Mouse (Mus musculus): ENCODE data around the gene Ccdc106.
"Not testable (repeated sequence)": the region's sequence is repeated elsewhere in the genome, so short reads cannot be mapped to it uniquely, and the experiment has no call there.

Gene Ccdc106

GRCm38 (mm10) chr7:5020000-5020681 lies at the start of gene Ccdc106, which contains the start of gene Zfp865:
Gene Ccdc106, plus strand, starts transcription at chr7:5020553.
Gene Zfp865, plus strand, starts transcription at chr7:5020376.
- DNase-seq = peak; percentile 100

GRCm38 (mm10) chr7:4971068-4971467 lies 49.3 kb upstream of the Ccdc106 start, which contains the start of gene Sbk3:
Gene Sbk3, minus strand, starts transcription at chr7:4971168.
- DNase-seq = no peak

- no peak for DNase-seq
These were observed 48.6 kb upstream of the Ccdc106 start for GRCm38 (mm10) chr7:4971710-4972109.

- DNase-seq = no peak
These were observed 47.9 kb upstream of the Ccdc106 start for GRCm38 (mm10) chr7:4972321-4973047.

- DNase-seq = no peak
These were observed 44.9 kb upstream of the Ccdc106 start for GRCm38 (mm10) chr7:4975455-4975854.

GRCm38 (mm10) chr7:4976832-4977231 lies 43.5 kb upstream of the Ccdc106 start:
- DNase-seq = no peak

GRCm38 (mm10) chr7:4988250-4988649 lies 32.1 kb upstream of the Ccdc106 start:
- DNase-seq = no peak

GRCm38 (mm10) chr7:4993347-4993998 lies 26.9 kb upstream of the Ccdc106 start:
- no peak for DNase-seq

- no peak for DNase-seq
These were observed 26.2 kb upstream of the Ccdc106 start for GRCm38 (mm10) chr7:4993999-4994788.

- no peak for DNase-seq
These were observed 24.9 kb upstream of the Ccdc106 start for GRCm38 (mm10) chr7:4995268-4996002.

GRCm38 (mm10) chr7:4996003-4996895 lies 24.1 kb upstream of the Ccdc106 start, which contains the start of gene Zfp579:
Gene Zfp579, minus strand, starts transcription at chr7:4996158.
- DNase-seq = peak; percentile 92

GRCm38 (mm10) chr7:4996934-4997333 lies 23.4 kb upstream of the Ccdc106 start:
- DNase-seq = no peak

GRCm38 (mm10) chr7:4999876-5000275 lies 20.5 kb upstream of the Ccdc106 start:
- no peak for DNase-seq

- DNase-seq = not testable (repeated sequence)
These were observed 17.5 kb upstream of the Ccdc106 start for GRCm38 (mm10) chr7:5002876-5003275.

- no peak for DNase-seq
These were observed 12.1 kb upstream of the Ccdc106 start for GRCm38 (mm10) chr7:5008229-5008628.

GRCm38 (mm10) chr7:5012681-5013513 lies 7.5 kb upstream of the Ccdc106 start:
- DNase-seq = no peak

GRCm38 (mm10) chr7:5014251-5015117 lies 5.9 kb upstream of the Ccdc106 start, which contains the start of the genes Zfp524 and Fiz1:
Gene Zfp524, plus strand, starts transcription at chr7:5014415.
Gene Fiz1, minus strand, starts transcription at chr7:5014697.
- DNase-seq = peak; percentile 97

GRCm38 (mm10) chr7:5015118-5016001 lies 5.0 kb upstream of the Ccdc106 start, which contains the start of gene Gm44973:
Gene Gm44973, plus strand, starts transcription at chr7:5015496.
- DNase-seq = peak; percentile 92
